Mouse (Mus musculus) embryo, embryonic 9.5 days (tissue): ENCODE results near the gene Bmp5.
A peak's percentile ranks its signal among the peaks of the same experiment; 100 is the strongest.
"Not testable (repeated sequence)": the region's sequence is repeated elsewhere in the genome, so short reads cannot be mapped to it uniquely, and the experiment has no call there.

ENCODE experiments used
- DNase-seq: peaks from one replicate; pipeline ENCODE4 v3.0.0-alpha.2; 2017; ENCODE audit errors: extremely low spot score

Bmp5 gene

GRCm38 (mm10) chr9:75775129-75775845 is at the start of gene Bmp5:
TSS of gene Bmp5 (plus strand) at chr9:75775364.
- peak; percentile 49 for DNase-seq

DNA sequence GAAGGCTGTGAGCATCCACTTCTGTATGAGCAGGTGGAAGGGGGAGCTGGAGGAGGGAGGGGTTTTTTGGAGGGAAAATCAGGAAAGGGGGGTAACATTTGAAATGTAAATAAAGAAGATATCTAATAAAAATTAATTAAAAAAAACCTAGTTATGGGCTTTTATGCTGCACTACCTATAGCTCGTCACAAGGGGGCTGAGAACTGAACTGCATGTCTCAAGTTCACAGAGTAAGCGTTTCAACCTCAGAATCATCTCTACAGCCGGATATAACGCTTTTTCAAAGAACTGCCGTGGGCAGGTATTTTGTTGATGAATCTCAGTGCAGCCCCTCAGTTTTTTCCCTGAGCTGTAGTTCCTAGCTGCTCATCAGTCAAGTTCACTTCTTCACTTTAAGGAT is 15.1 kb upstream of the Bmp5 start:
- no peak for DNase-seq

GRCm38 (mm10) chr9:75761567-75761966 is 13.6 kb upstream of the Bmp5 start:
- DNase-seq: no peak

- DNase-seq: peak; percentile 29
Observed at GRCm38 (mm10) chr9:75762487-75762886, 12.7 kb upstream of the Bmp5 start.

DNA sequence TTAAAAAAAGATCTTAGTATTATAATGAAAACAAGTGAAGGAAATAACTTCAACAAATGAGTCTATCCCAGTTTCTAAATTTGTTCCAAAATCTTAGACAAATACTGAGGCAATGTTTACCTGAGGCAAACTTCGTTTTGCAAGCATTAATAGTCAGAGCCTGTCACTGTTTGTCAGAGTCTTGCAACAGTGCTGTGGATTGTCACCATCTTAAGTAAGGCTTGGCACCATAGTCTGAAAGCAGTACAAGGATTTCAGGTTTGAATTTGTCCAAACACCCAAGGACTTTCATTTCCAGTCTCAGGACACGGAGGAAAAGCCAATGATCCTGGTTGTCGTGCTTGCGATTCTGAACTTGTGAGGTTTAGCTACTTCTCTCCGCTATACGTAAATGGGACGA is 10.4 kb upstream of the Bmp5 start:
- no peak for DNase-seq

GRCm38 (mm10) chr9:75766521-75766920 is 8.6 kb upstream of the Bmp5 start:
- DNase-seq: no peak

- no peak for DNase-seq
Observed at GRCm38 (mm10) chr9:75769042-75769441, 6.1 kb upstream of the Bmp5 start.

DNA sequence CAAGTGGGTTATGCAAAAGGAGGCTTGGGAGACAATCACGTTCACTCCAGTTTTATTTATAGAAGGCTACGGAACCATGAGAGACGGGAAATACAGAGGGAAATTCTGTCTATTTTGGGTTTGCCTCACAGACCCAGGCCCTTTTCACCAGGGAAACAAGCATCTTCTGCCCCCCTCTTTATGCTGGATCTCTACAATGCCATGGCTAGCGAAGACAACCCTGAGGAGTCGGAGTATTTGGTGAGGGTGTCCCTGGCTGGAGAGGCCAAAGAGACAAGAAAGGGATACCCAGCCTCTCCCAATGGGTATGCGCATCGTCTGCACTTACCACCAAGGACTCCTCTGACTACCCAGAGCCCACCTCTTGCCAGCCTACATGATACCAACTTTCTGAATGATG is 989 bp downstream of the Bmp5 start:
- peak; percentile 26 for DNase-seq

- no peak for DNase-seq
Observed at GRCm38 (mm10) chr9:75778762-75779346, 3.7 kb downstream of the Bmp5 start.

GRCm38 (mm10) chr9:75780558-75781276 is 5.6 kb downstream of the Bmp5 start:
- DNase-seq: no peak

DNA sequence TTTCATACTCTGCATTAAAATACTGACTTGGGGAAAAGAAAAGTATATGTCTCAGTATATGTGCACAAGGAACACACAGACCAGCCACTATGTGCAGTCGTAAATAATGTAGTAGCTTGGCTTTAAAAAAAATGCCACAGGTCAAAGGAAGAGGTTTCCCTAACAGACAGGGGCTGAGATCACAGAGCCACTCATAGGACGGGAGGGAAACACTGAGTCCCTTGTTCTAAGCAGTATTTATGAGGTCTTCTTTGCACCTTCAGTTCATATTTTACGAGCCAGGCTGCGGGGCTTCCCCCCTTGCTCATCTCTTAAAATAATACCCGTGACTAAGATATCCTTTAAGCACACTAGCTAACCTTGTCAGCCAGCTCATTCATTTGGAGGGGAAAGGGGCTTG is 6.4 kb downstream of the Bmp5 start:
- DNase-seq: no peak

GRCm38 (mm10) chr9:75783573-75783972 is 8.4 kb downstream of the Bmp5 start:
- no peak for DNase-seq

GRCm38 (mm10) chr9:75785959-75786358 is 10.8 kb downstream of the Bmp5 start:
- no peak for DNase-seq

- DNase-seq: no peak
Observed at GRCm38 (mm10) chr9:75787121-75787520, 12.0 kb downstream of the Bmp5 start.

GRCm38 (mm10) chr9:75789879-75790428 is 14.8 kb downstream of the Bmp5 start:
- no peak for DNase-seq

- no peak for DNase-seq
Observed at GRCm38 (mm10) chr9:75804940-75805339, 29.8 kb downstream of the Bmp5 start.

GRCm38 (mm10) chr9:75808179-75808578 is 33.0 kb downstream of the Bmp5 start:
- not testable (repeated sequence) for DNase-seq

DNA sequence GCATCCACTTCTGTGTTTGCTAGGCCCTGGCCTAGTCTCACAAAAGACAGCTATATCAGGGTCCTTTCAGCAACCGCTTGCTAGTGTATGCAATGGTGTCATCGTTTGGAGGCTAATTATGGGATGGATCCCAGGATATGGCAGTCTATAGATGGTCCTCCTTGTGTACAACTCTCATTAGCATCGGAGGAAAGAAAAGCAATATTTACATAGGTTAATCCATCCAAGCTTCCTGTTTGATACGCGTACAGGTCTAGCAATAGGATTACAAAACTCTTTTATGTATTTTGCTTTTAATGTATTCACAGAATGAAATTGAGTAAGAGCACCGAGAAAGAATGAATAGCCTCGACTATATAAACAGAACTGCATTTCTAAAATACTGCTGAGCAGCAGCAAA is 33.5 kb downstream of the Bmp5 start:
- DNase-seq: no peak

DNA sequence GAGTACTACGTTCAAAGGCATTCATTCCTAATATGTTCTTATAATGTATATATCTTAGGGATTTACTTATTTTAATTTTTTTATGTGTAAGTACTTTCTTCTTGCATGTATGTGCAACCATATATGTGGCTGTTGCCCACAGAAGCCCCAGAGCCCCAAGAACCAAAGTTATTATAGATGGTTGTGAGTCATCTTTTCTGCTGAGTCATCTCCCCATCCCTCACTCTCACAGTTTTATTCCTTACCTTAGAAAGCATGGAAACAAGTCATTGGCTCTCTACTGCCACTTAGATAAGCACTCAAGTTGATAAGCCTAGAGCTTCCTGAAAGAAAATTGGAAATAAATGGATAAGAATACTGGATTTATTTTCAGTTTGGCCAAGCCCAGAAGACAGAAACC is 40.0 kb downstream of the Bmp5 start:
- no peak for DNase-seq

- DNase-seq: no peak
Observed at GRCm38 (mm10) chr9:75818400-75818799, 43.2 kb downstream of the Bmp5 start.

GRCm38 (mm10) chr9:75832468-75832867 is 57.3 kb downstream of the Bmp5 start:
- no peak for DNase-seq

DNA sequence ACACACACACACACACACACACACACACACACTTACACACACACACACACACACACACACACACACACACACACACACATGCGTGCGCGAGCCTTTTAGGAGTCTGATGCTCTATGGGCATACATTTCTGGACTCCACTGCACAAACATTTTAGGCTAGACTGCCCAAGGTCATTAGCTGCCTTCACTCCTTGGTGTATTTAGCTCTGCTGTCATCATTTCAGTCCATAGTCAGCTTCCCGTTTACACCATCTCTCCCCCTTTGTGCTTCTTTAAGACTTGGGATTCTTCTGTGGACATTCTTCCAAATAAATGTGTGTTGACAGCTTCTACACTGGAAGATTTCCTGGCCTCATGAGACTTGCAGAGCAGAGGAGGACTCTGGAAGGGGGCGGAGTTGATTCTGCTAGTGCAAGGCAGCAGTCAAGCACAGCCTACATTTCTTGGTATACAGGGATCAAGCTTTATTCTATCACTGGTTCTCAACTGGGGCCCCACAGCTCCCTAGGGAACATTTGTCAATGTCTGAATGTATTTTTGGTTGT is 58.1 kb downstream of the Bmp5 start:
- DNase-seq: no peak
